Mouse (Mus musculus) liver, embryonic 16.5 days (tissue): ENCODE measurements around the gene Bckdhb. TPM values are rescaled to one million over a fixed set of nuclear protein-coding genes. Genes with fewer than 3 reads are reported as not detected.
"Not testable (repeated sequence)": the region's sequence is repeated elsewhere in the genome, so short reads cannot be mapped to it uniquely, and the experiment has no call there.

Source experiments
- ATAC-seq: fragments of 200-750 bp; cut with Nextera tagmentation; 2 replicates; pipeline ENCODE4 v1.8.0; 2017; ENCODE audit warnings: low read depth, mild to moderate bottlenecking, moderate number of reproducible peaks, moderate library complexity
- H3K27ac ChIP-seq: fragments of 300-500 bp; sonication (generic); 2 replicates; pipeline ENCODE4 v1.5.1; 2014; ENCODE audit warnings: mild to moderate bottlenecking, low read length
- H3K27me3 ChIP-seq: fragments of 300-500 bp; sonication (generic); 2 replicates; pipeline ENCODE4 v1.6.1; 2014; ENCODE audit warnings: low read depth, low read length, mixed read lengths; ENCODE audit not compliant: control insufficient read depth, insufficient read depth
- H3K36me3 ChIP-seq: fragments of 300-500 bp; sonication (generic); 2 replicates; pipeline ENCODE4 v1.6.1; 2014; ENCODE audit warnings: mild to moderate bottlenecking; ENCODE audit not compliant: control insufficient read depth, insufficient read depth
- H3K4me1 ChIP-seq: fragments of 300-500 bp; sonication (generic); 2 replicates; pipeline ENCODE4 v1.6.1; 2014; ENCODE audit warnings: low read depth, low read length, mixed read lengths; ENCODE audit not compliant: control insufficient read depth
- H3K4me2 ChIP-seq: fragments of 300-500 bp; sonication (generic); 2 replicates; pipeline ENCODE4 v1.6.1; 2014; ENCODE audit warnings: low read depth, low read length, mixed read lengths
- H3K4me3 ChIP-seq: fragments of 300-500 bp; sonication (generic); 2 replicates; pipeline ENCODE4 v1.5.1; 2014; ENCODE audit warnings: low read depth, mild to moderate bottlenecking, low read length
- H3K9ac ChIP-seq: fragments of 300-500 bp; sonication (generic); 2 replicates; pipeline ENCODE4 v1.6.1; 2014; ENCODE audit warnings: low read depth, low read length
- H3K9me3 ChIP-seq: fragments of 300-500 bp; sonication (generic); replicated peaks from 2 replicates; pipeline ENCODE4 v1.6.1; 2016; ENCODE audit warnings: low read length; ENCODE audit not compliant: control insufficient read depth
- WGBS: fragments of 180-500 bp; shearing (Covaris S2); extraction: QIAGEN DNeasy Blood & Tissue Kit; methylation state at CpG from one replicate; pipeline ENCODE4 v1.1.7; 2014; ENCODE audit not compliant: insufficient replicate concordance; 5-methylcytosine and 5-hydroxymethylcytosine counted together
- polyA plus RNA-seq: library from polyadenylated mRNA; unstranded; fragments of >200 nt; fragmentation: Nextera tagmentation; extraction: Ambion mirVana; gene quantifications from 2 replicates; pipeline ENCODE4 v1.2.1, GENCODE M21; 2015

Bckdhb gene
- polyA plus RNA-seq, 1 experiment from 2014 or later = 43.3 TPM

DNA sequence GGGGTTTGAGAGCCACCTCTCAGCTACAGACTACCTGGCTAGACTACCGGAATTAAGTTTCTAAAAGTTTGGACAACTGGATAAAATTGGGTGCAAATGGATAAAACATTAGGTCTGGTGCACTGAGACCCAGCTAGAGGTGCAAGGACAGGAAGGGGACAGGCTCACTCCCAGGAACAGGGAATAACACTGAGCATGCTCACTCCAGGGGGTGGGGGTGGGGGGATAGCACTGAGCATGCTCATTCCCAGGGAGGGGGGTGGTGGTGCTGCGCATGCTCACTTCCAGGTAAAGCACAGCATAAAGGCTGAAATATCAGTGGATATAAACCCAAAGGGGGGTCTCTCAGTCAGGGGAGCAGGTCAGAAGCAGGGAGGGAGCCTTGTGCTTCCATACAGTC lies 120.7 kb downstream of the Bckdhb start:
- H3K27me3 ChIP-seq = no peaks in the 10 kb centered on the region
- no peak overlapping the region for H3K4me3 ChIP-seq
- no peak overlapping the region for H3K27ac ChIP-seq
- H3K36me3 ChIP-seq = no peaks in the 10 kb centered on the region
- H3K9ac ChIP-seq = no peak overlapping the region
- ATAC-seq = no peak
- H3K4me1 ChIP-seq = no peaks in the 10 kb centered on the region; the same call in 1 of the 2 replicates
- 80% methylated on average over 2 of the region's 2 CpGs for WGBS
- no peak overlapping the region for H3K4me2 ChIP-seq
- no peaks in the 10 kb centered on the region for H3K9me3 ChIP-seq

DNA sequence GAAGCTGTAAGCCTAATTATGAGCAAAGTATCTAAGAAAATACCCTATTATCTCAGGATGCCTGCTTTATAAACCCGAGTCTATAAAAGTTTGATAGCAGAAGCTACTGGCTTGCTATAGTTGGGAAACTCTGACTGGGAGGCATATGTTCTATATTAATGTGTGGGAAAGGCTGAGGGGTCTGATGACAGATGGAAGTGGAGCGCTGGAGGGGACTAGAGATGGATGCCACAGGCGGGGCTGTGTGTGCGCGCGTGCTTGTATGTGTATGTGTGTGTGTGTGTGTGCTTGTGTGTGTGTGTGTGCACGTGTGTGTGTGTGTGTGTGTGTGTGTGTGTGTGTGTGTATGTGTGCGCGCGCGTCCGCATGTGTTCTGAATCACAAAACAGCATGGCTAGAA lies 121.4 kb downstream of the Bckdhb start:
- Histone ChIP-seq H3K4me1 (no peaks in the 10 kb centered on the region; the same call in 1 of the 2 replicates), H3K4me3 (no peak overlapping the region), H3K4me2 (no peak overlapping the region), H3K36me3 (no peaks in the 10 kb centered on the region), H3K9ac (no peak overlapping the region), H3K9me3 (no peaks in the 10 kb centered on the region), H3K27ac (no peak overlapping the region), H3K27me3 (no peaks in the 10 kb centered on the region)
- 94% methylated on average over 11 of the region's 12 CpGs for WGBS
- no peak for ATAC-seq

DNA sequence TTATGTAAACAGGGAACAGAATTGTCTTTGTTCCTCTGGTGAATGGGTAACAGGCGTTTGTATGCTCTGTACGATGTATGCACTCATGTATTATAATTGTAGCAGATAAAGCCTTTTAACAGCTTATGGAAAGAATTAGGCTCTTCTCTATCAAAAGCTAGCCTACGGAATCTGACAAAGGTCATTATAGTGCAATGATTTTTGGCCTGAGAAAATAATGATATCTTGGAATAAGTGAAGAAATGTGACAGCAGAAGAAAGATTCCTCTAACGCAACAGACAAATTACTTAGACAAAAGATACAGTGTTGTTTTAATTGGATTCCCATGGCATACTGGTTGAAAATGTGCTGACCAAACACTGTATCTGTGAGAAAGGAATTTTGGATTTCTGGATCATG lies 122.0 kb downstream of the Bckdhb start:
- no peaks in the 10 kb centered on the region; the same call in 1 of the 2 replicates for H3K4me1 ChIP-seq
- WGBS = 74% methylated on average over 4 of the region's 4 CpGs
- H3K36me3 ChIP-seq = no peaks in the 10 kb centered on the region
- H3K4me2 ChIP-seq = no peak overlapping the region
- no peaks in the 10 kb centered on the region for H3K9me3 ChIP-seq
- no peak overlapping the region for H3K27ac ChIP-seq
- no peak for ATAC-seq
- no peaks in the 10 kb centered on the region for H3K27me3 ChIP-seq
- no peak overlapping the region for H3K9ac ChIP-seq
- H3K4me3 ChIP-seq = no peak overlapping the region

DNA sequence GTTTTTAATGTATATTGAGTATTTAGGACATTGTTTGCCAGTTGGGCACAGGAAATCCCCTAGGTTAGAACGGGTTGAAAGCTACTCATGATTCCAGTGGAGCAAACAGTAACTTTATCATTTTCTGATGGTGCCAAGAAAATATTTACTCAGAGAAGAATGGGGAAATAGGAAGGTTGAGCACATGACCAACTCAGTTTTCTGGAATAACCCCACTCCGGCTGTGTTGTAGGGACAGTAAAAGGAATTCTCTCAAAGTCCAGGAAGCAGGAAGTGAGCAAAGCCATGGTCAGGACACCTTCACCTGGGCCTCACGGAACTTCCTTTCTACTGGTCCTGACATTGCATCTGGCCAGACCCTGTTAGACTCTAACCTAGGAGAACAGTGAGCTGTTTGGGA lies 122.5 kb downstream of the Bckdhb start:
- WGBS = 51% methylated on average over 3 of the region's 3 CpGs

DNA sequence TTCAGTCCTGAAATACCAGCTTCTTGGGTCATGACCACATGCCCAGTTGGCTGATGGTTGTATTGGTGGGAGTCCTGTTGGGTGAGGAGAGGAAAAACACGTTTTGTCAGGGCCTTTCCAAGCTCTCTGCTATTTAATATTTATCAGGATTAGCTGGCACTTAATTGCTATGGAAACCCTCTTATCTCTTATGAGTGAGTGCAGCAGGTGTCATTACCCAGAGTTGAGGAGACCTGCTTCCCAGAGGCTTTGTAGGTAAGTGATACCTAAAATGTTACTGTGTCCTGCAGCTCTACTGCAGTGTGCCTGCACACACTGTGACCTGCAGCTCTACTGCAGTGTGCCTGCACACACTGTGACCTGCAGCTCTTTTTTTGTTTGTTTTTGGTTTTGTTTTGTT lies 124.2 kb downstream of the Bckdhb start:
- Histone ChIP-seq H3K27me3 (no peaks in the 10 kb centered on the region), H3K27ac (no peak overlapping the region), H3K9ac (no peak overlapping the region), H3K4me2 (no peak overlapping the region), H3K4me3 (no peak overlapping the region), H3K4me1 (no peaks in the 10 kb centered on the region), H3K36me3 (no peaks in the 10 kb centered on the region), H3K9me3 (no peaks in the 10 kb centered on the region)
- 29% methylated on average over 1 of the region's 1 CpGs for WGBS
- ATAC-seq = no peak

More for the DNA sequence above, 122.5 kb downstream of the Bckdhb start:
- Histone ChIP-seq H3K27me3 (no peaks in the 10 kb centered on the region), H3K27ac (no peak overlapping the region), H3K4me3 (no peak overlapping the region), H3K4me2 (no peak overlapping the region), H3K9me3 (no peaks in the 10 kb centered on the region), H3K36me3 (no peaks in the 10 kb centered on the region), H3K4me1 (no peaks in the 10 kb centered on the region; the same call in 1 of the 2 replicates), H3K9ac (no peak overlapping the region)
- no peak for ATAC-seq

DNA sequence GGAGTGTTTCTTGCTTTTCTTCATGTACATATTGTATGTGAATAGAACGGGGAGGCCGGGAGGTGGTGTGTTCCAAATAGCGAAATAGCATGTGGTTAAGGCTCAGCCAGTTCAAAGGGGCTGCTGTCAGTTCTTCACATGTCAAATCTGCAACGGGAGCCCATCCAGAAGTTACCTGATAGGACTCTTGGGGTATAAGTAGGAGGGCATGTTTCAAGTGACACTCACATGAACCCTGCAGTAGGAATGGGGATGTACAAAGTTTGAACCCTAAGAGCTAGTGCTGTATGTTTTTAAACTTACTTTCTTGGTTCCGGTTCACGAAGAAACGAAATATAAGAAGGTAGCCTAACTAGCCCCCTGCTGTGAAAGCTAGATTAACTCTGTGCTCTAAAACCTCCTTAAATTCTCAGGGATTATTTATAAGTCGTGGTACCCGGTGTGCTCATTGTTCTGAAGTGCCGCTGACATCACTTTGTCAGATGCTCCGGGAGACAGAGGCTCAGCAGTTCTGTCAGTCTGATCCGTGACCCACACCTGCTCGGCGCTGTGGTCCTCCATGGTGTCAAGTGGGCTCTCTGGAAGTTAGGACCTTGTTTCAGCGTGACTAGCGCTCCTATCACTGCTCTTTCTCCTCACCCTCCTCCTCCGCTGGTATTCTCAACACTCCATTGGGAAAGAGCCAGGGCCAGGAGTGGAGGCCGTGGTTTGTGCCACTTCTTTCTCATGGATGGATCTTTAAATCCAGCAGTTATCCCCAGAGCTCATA lies 126.1 kb downstream of the Bckdhb start:
- ATAC-seq = no peak
- Histone ChIP-seq H3K4me1 (no peaks in the 10 kb centered on the region), H3K4me3 (no peak overlapping the region), H3K27me3 (no peaks in the 10 kb centered on the region), H3K36me3 (no peaks in the 10 kb centered on the region), H3K27ac (no peak overlapping the region), H3K9ac (no peak overlapping the region), H3K4me2 (no peak overlapping the region), H3K9me3 (no peaks in the 10 kb centered on the region)
- WGBS = 81% methylated on average over 18 of the region's 18 CpGs

DNA sequence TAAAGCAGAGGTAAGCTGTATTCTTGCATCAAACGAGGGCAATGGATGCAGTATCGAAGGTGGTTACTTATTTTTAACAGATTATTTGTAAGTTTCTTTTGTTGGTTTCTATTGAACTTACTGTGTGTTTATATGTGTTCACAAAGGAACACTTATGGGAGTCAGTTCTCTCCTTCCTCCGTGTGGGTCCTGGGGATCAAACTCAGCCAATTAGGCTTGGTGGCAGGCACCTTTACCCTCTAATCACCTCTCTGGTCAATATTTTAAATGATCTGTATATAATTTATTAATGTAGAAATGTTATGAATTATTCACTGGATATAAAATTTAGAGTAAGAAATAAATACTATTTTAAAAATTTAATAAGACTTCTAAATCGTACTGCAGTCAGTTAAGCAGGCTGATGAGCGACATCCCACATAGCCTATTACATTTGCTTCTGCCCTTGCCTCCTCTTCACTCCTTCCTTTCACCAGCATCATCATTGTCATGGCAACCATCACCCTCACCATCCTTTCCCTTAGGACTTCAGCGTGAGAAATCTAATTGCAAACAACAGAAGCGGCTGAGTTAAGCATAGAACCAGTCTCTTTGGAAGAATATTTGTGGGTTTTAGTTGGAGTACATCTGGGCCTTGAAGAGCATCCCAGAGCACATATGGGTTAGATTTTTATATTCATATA lies 130.3 kb downstream of the Bckdhb start:
- Histone ChIP-seq H3K27me3 (no peaks in the 10 kb centered on the region), H3K4me3 (no peak overlapping the region), H3K9ac (no peak overlapping the region), H3K27ac (no peak overlapping the region), H3K36me3 (no peaks in the 10 kb centered on the region), H3K4me1 (no peaks in the 10 kb centered on the region), H3K9me3 (no peaks in the 10 kb centered on the region), H3K4me2 (no peak overlapping the region)
- 72% methylated on average over 7 of the region's 7 CpGs for WGBS
- no peak for ATAC-seq

DNA sequence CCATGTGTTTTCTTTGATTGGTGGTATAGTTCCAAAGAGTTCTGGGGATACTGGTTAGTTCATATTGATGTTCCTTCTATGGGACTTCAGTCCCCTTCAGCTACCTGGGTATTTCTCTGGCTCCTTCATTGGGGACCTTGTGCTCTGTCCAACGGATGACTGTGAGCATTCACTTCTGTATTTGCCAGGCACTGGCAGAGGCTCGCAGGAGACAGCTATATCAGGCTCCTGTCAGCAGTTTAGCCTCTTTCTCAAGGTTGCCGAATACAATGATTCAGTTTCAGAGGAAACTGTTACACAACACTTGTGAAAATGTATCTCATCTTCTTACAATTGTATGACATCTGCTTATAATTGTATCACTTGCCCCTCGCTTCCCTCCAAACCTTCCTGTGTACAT lies 135.8 kb downstream of the Bckdhb start:
- not testable (repeated sequence) for H3K27ac ChIP-seq, H3K4me3 ChIP-seq, H3K27me3 ChIP-seq, H3K36me3 ChIP-seq, H3K9ac ChIP-seq, H3K4me1 ChIP-seq, ATAC-seq, H3K4me2 ChIP-seq, H3K9me3 ChIP-seq
- 67% methylated on average over 4 of the region's 4 CpGs for WGBS

DNA sequence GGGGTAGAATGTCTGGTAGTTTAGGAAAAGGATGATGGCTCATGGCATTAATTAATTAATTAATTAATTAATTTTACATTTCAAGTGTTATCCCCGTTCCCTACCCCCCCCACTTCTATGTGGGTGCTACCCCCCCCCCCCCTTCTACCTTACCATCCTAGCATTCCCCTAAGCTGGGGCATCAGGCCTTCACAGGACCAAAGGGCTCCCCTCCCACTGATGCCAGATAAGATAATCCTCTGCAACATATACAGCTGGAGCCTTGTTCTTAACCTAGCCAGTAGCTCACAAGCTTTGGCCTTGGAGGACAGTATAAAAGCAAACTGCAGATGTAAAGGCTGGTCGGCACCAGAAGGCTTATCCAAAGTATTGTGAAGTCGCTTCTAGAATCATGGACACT lies 138.7 kb downstream of the Bckdhb start:
- H3K27me3 ChIP-seq = no peaks in the 10 kb centered on the region
- H3K4me3 ChIP-seq = no peak overlapping the region
- H3K36me3 ChIP-seq = no peaks in the 10 kb centered on the region
- no peaks in the 10 kb centered on the region for H3K9me3 ChIP-seq
- 76% methylated on average over 3 of the region's 3 CpGs for WGBS
- H3K9ac ChIP-seq = no peak overlapping the region
- no peak overlapping the region for H3K27ac ChIP-seq
- ATAC-seq = no peak
- no peak overlapping the region for H3K4me2 ChIP-seq
- H3K4me1 ChIP-seq = no peaks in the 10 kb centered on the region
